Mouse (Mus musculus) liver, embryonic 14.5 days (tissue): Measurements from ENCODE around the gene Ubox5. TPM values are rescaled to one million over a fixed set of nuclear protein-coding genes. Genes with fewer than 3 reads are reported as not detected.

Source experiments
- ATAC-seq: fragments of 200-750 bp; cut with Nextera tagmentation; 2 replicates; pipeline ENCODE4 v1.8.0; 2017; ENCODE audit warnings: moderate number of reproducible peaks, mild to moderate bottlenecking, moderate library complexity; ENCODE audit not compliant: insufficient read depth
- DNase-seq, 3 experiments: peaks; one replicate each; pipeline ENCODE4 v3.0.0-alpha.2; 2012 to 2013; ENCODE audit warnings: low read depth in 3 of 3, low spot score in 3 of 3
- H3K27ac ChIP-seq: fragments of 300-500 bp; sonication (generic); 2 replicates; pipeline ENCODE4 v1.5.1; 2014; ENCODE audit warnings: moderate library complexity, mild to moderate bottlenecking, control low read depth, inconsistent platforms
- H3K27me3 ChIP-seq: fragments of 300-500 bp; sonication (generic); 2 replicates; pipeline ENCODE4 v1.6.1; 2014; ENCODE audit warnings: mild to moderate bottlenecking, low read length, moderate library complexity; ENCODE audit not compliant: control insufficient read depth, insufficient read depth
- H3K36me3 ChIP-seq: fragments of 300-500 bp; sonication (generic); replicated peaks from 2 replicates; pipeline ENCODE4 v1.6.1; 2014; ENCODE audit warnings: low read depth; ENCODE audit not compliant: control insufficient read depth, insufficient read depth
- H3K4me1 ChIP-seq, 2 experiments: fragments of 200-500 bp in 1 of 2; fragments of 300-500 bp in 1 of 2; sonication (generic) in 1 of 2; replicated peaks; 2 replicates each; pipeline ENCODE4 v1.6.1; 2012 to 2014; ENCODE audit warnings: antibody characterized with exemption in 1 of 2, inconsistent platforms in 1 of 2, low read length in 1 of 2; ENCODE audit not compliant: control insufficient read depth in 2 of 2, insufficient read depth in 2 of 2
- H3K4me2 ChIP-seq: fragments of 300-500 bp; sonication (generic); 2 replicates; pipeline ENCODE4 v1.6.1; 2014; ENCODE audit warnings: low read depth, mild to moderate bottlenecking, control low read depth, moderate library complexity
- H3K4me3 ChIP-seq, 2 experiments: fragments of 200-500 bp in 1 of 2; fragments of 300-500 bp in 1 of 2; sonication (generic) in 1 of 2; 2 replicates each; pipeline ENCODE4 v1.5.1; 2012 to 2014; ENCODE audit warnings: low read depth in 2 of 2, low read length in 2 of 2, mild to moderate bottlenecking in 2 of 2, control low read depth in 1 of 2, inconsistent platforms in 1 of 2, moderate library complexity in 1 of 2; ENCODE audit not compliant: insufficient read depth in 1 of 2
- H3K9ac ChIP-seq: fragments of 300-500 bp; sonication (generic); replicated peaks from 2 replicates; pipeline ENCODE4 v1.6.1; 2014; ENCODE audit warnings: mild to moderate bottlenecking, control low read depth, moderate library complexity
- H3K9me3 ChIP-seq: fragments of 300-500 bp; sonication (generic); 2 replicates; pipeline ENCODE4 v1.6.1; 2016; ENCODE audit warnings: low read length, mixed read lengths; ENCODE audit not compliant: control insufficient read depth
- CTCF ChIP-seq: IDR thresholded peaks from 2 replicates; pipeline ENCODE4 v1.5.1; 2016; ENCODE audit warnings: antibody characterized with exemption, low read depth, control low read depth
- EP300 ChIP-seq: IDR thresholded peaks from 2 replicates; pipeline ENCODE4 v1.6.1; 2016; ENCODE audit warnings: antibody characterized with exemption, low read depth
- whole genome bisulfite sequencing: fragments of 180-500 bp; shearing (Covaris S2); extraction: QIAGEN DNeasy Blood & Tissue Kit; methylation state at CpG from one replicate; pipeline ENCODE4 v1.1.7; 2014; ENCODE audit not compliant: insufficient replicate concordance; 5-methylcytosine and 5-hydroxymethylcytosine counted together
- polyA plus RNA-seq, 2 experiments: library from polyadenylated mRNA; depleted of rRNA in 1 of 2; stranded (reverse) in 1 of 2; unstranded in 1 of 2; fragments of >200 nt; fragmentation: Nextera tagmentation in 1 of 2; extraction: Ambion mirVana in 1 of 2; gene quantifications; 2 replicates each; pipeline versions ENCODE4 v1.2.1 to v1.2.3; 2012 to 2014

Ubox5 gene
- polyA plus RNA-seq, 2 experiments: 3.4 to 5.4 TPM

- Histone ChIP-seq H3K9ac (no peak overlapping the region), H3K27me3 (no peaks in the 10 kb centered on the region), H3K27ac (no peak overlapping the region), H3K9me3 (no peaks in the 10 kb centered on the region), H3K4me1 (no peaks in the 10 kb centered on the region), H3K4me3 (no peak overlapping the region), H3K36me3 (no peaks in the 10 kb centered on the region; the same call in 1 of the 2 replicates), H3K4me2 (no peak overlapping the region)
- no peak for DNase-seq
- TF ChIP-seq EP300 (no peak), CTCF (no peak)
- 63% methylated on average over 4 of the region's 4 CpGs for WGBS
- ATAC-seq: no peak
Observed at GRCm38 (mm10) chr2:130589157-130589556, 40.7 kb downstream of the Ubox5 start.

GRCm38 (mm10) chr2:130588373-130588772 lies 41.5 kb downstream of the Ubox5 start:
- H3K27ac ChIP-seq: no peak overlapping the region
- H3K9me3 ChIP-seq: no peaks in the 10 kb centered on the region
- H3K4me3 ChIP-seq: no peak overlapping the region
- TF ChIP-seq CTCF: no peak
- no peak for TF ChIP-seq EP300
- H3K4me1 ChIP-seq: no peaks in the 10 kb centered on the region
- ATAC-seq: no peak
- no peaks in the 10 kb centered on the region for H3K27me3 ChIP-seq
- no peak for DNase-seq
- 36% methylated on average over 2 of the region's 2 CpGs for WGBS
- H3K36me3 ChIP-seq: no peaks in the 10 kb centered on the region; the same call in 1 of the 2 replicates
- no peak overlapping the region for H3K9ac ChIP-seq
- no peak overlapping the region for H3K4me2 ChIP-seq

GRCm38 (mm10) chr2:130586016-130586415 lies 43.8 kb downstream of the Ubox5 start:
- TF ChIP-seq EP300 (no peak), CTCF (no peak)
- Histone ChIP-seq H3K36me3 (no peaks in the 10 kb centered on the region; the same call in 1 of the 2 replicates), H3K4me2 (no peak overlapping the region), H3K4me3 (no peak overlapping the region), H3K27me3 (peaks cover 18% of the 10 kb centered on the region), H3K4me1 (no peaks in the 10 kb centered on the region), H3K27ac (no peak overlapping the region), H3K9me3 (no peaks in the 10 kb centered on the region), H3K9ac (no peak overlapping the region)
- DNase-seq (no peak), ATAC-seq (no peak)
- 59% methylated on average over 6 of the region's 6 CpGs for WGBS

GRCm38 (mm10) chr2:130583902-130584560 lies 45.8 kb downstream of the Ubox5 start:
- WGBS: 63% methylated on average over 10 of the region's 10 CpGs
- Histone ChIP-seq H3K4me2 (no peak overlapping the region), H3K9ac (no peak overlapping the region), H3K27ac (no peak overlapping the region), H3K27me3 (peaks cover 38% of the 10 kb centered on the region), H3K4me1 (no peaks in the 10 kb centered on the region), H3K36me3 (no peaks in the 10 kb centered on the region), H3K9me3 (no peaks in the 10 kb centered on the region), H3K4me3 (no peak overlapping the region)
- no peak for DNase-seq
- no peak for ATAC-seq
- TF ChIP-seq EP300 (no peak), CTCF (no peak)

- no peaks in the 10 kb centered on the region; a peak in 1 of 4 replicates for H3K4me1 ChIP-seq
- no peaks in the 10 kb centered on the region for H3K36me3 ChIP-seq
- peaks cover 53% of the 10 kb centered on the region for H3K27me3 ChIP-seq
- H3K9ac ChIP-seq: no peak within 1 kb of the TSS
- H3K4me3 ChIP-seq: no peak within 1 kb of the TSS
- no peak for TF ChIP-seq CTCF
- TF ChIP-seq EP300: no peak
- no peak within 1 kb of the TSS for H3K4me2 ChIP-seq
- no peak for ATAC-seq
- no peaks in the 10 kb centered on the region for H3K9me3 ChIP-seq
- 40% methylated on average over 10 of the region's 10 CpGs for WGBS
- no peak for DNase-seq
- H3K27ac ChIP-seq: no peak within 1 kb of the TSS
Observed at GRCm38 (mm10) chr2:130582552-130582951, 47.3 kb downstream of the Ubox5 start, which contains the start of gene Avp. Avp (minus strand) TSS chr2:130582554.
